Mouse (Mus musculus) ES-Bruce4 (cell line): ENCODE results near the gene Gimap9.

Experiments used
- CTCF ChIP-seq: IDR thresholded peaks from one replicate; pipeline ENCODE4 v1.8.1; 2011; ENCODE audit warnings: low read depth, low read length
- EP300 ChIP-seq: IDR thresholded peaks from 2 replicates; pipeline ENCODE4 v1.6.1; 2011; ENCODE audit warnings: low read depth, low read length; ENCODE audit not compliant: insufficient read depth
- POLR2A ChIP-seq: IDR thresholded peaks from one replicate; pipeline ENCODE4 v1.8.1; 2011; ENCODE audit warnings: low read length; ENCODE audit not compliant: insufficient read depth

- no peak for TF ChIP-seq POLR2A
- no peak for TF ChIP-seq CTCF
- TF ChIP-seq EP300: no peak
Observed at GRCm38 (mm10) chr6:48727761-48728160, 51.8 kb downstream of the Gimap9 start.
